Mouse (Mus musculus): ENCODE results near the gene Rfc1. TPM values are rescaled to one million over a fixed set of nuclear protein-coding genes. Genes with fewer than 3 reads are reported as not detected.
"Not testable (repeated sequence)": the region's sequence is repeated elsewhere in the genome, so short reads cannot be mapped to it uniquely, and the experiment has no call there.

Gene Rfc1
- polyA plus RNA-seq, 1 experiment from 2014 or later = 34.8 TPM

GRCm38 (mm10) chr5:65319176-65319575 is 16.3 kb downstream of the Rfc1 start:
- peaks cover 9% of the 10 kb centered on the region; the same call in 1 of the 2 replicates for H3K36me3 ChIP-seq (ENCODE audit: insufficient read depth, low read length)
- 90% methylated on average over 9 of the region's 9 CpGs for WGBS

GRCm38 (mm10) chr5:65308866-65309265 is 26.6 kb downstream of the Rfc1 start:
- Histone ChIP-seq H3K4me2 (replicated peaks; ENCODE audit: low read depth, low read length) (no peak overlapping the region), H3K4me3 (ENCODE audit: low read depth, low read length) (no peak overlapping the region), H3K9me3 (ENCODE audit: low read length) (no peaks in the 10 kb centered on the region), H3K4me1 (ENCODE audit: insufficient read depth, low read depth, low read length) (no peaks in the 10 kb centered on the region), H3K27me3 (replicated peaks; ENCODE audit: insufficient read depth, low read length) (no peaks in the 10 kb centered on the region), H3K9ac (replicated peaks; ENCODE audit: low read depth) (no peak overlapping the region), H3K27ac (ENCODE audit: low read length) (no peak overlapping the region), H3K36me3 (ENCODE audit: insufficient read depth, low read length) (peaks cover 9% of the 10 kb centered on the region; the same call in 1 of the 2 replicates)
- 86% methylated on average over 3 of the region's 3 CpGs for WGBS
- ATAC-seq = no peak
- TF ChIP-seq EP300 (IDR thresholded peaks at IDR 0.05) (no peak), CTCF (IDR thresholded peaks at IDR 0.05) (no peak)
- peak; percentile 19 for DNase-seq (ENCODE audit: low spot score)

More at GRCm38 (mm10) chr5:65319176-65319575, 16.3 kb downstream of the Rfc1 start:
- no peak overlapping the region for H3K27ac ChIP-seq (ENCODE audit: low read length)
- no peaks in the 10 kb centered on the region for H3K27me3 ChIP-seq (replicated peaks; ENCODE audit: insufficient read depth, low read length)
- H3K9me3 ChIP-seq (ENCODE audit: low read length) = no peaks in the 10 kb centered on the region
- H3K4me3 ChIP-seq (ENCODE audit: low read depth, low read length) = no peak overlapping the region
- no peak for TF ChIP-seq EP300 (IDR thresholded peaks at IDR 0.05)
- TF ChIP-seq CTCF (IDR thresholded peaks at IDR 0.05) = no peak
- H3K9ac ChIP-seq (replicated peaks; ENCODE audit: low read depth) = no peak overlapping the region
- H3K4me2 ChIP-seq (replicated peaks; ENCODE audit: low read depth, low read length) = no peak overlapping the region
- H3K4me1 ChIP-seq (ENCODE audit: insufficient read depth, low read depth, low read length) = no peaks in the 10 kb centered on the region
- DNase-seq (ENCODE audit: low spot score) (no peak), ATAC-seq (no peak)

GRCm38 (mm10) chr5:65308208-65308607 is 27.3 kb downstream of the Rfc1 start:
- no peak for TF ChIP-seq EP300 (IDR thresholded peaks at IDR 0.05)
- TF ChIP-seq CTCF (IDR thresholded peaks at IDR 0.05) = no peak
- ATAC-seq (no peak), DNase-seq (ENCODE audit: low spot score) (no peak)
- Histone ChIP-seq H3K4me1 (ENCODE audit: insufficient read depth, low read depth, low read length) (no peaks in the 10 kb centered on the region), H3K4me3 (ENCODE audit: low read depth, low read length) (no peak overlapping the region), H3K4me2 (replicated peaks; ENCODE audit: low read depth, low read length) (no peak overlapping the region), H3K27me3 (replicated peaks; ENCODE audit: insufficient read depth, low read length) (no peaks in the 10 kb centered on the region), H3K9ac (replicated peaks; ENCODE audit: low read depth) (no peak overlapping the region), H3K9me3 (ENCODE audit: low read length) (no peaks in the 10 kb centered on the region), H3K36me3 (ENCODE audit: insufficient read depth, low read length) (peaks cover 8% of the 10 kb centered on the region; the same call in 1 of the 2 replicates), H3K27ac (ENCODE audit: low read length) (no peak overlapping the region)
- 89% methylated on average over 7 of the region's 7 CpGs for WGBS

GRCm38 (mm10) chr5:65305516-65305915 is 30.0 kb downstream of the Rfc1 start:
- Histone ChIP-seq H3K9me3 (ENCODE audit: low read length) (no peaks in the 10 kb centered on the region), H3K9ac (replicated peaks; ENCODE audit: low read depth) (no peak overlapping the region), H3K36me3 (ENCODE audit: insufficient read depth, low read length) (peaks cover 4% of the 10 kb centered on the region; the same call in 1 of the 2 replicates), H3K4me2 (replicated peaks; ENCODE audit: low read depth, low read length) (no peak overlapping the region), H3K4me1 (ENCODE audit: insufficient read depth, low read depth, low read length) (no peaks in the 10 kb centered on the region), H3K4me3 (ENCODE audit: low read depth, low read length) (no peak overlapping the region), H3K27ac (ENCODE audit: low read length) (no peak overlapping the region), H3K27me3 (replicated peaks; ENCODE audit: insufficient read depth, low read length) (no peaks in the 10 kb centered on the region)
- DNase-seq (ENCODE audit: low spot score) (no peak), ATAC-seq (no peak)
- 77% methylated on average over 9 of the region's 9 CpGs for WGBS
- TF ChIP-seq CTCF (IDR thresholded peaks at IDR 0.05) = no peak
- no peak for TF ChIP-seq EP300 (IDR thresholded peaks at IDR 0.05)

GRCm38 (mm10) chr5:65300121-65300520 is 35.3 kb downstream of the Rfc1 start:
- Histone ChIP-seq H3K4me2 (replicated peaks; ENCODE audit: low read depth, low read length) (no peak overlapping the region), H3K36me3 (ENCODE audit: insufficient read depth, low read length) (peaks cover 9% of the 10 kb centered on the region), H3K9me3 (ENCODE audit: low read length) (no peaks in the 10 kb centered on the region), H3K4me3 (ENCODE audit: low read depth, low read length) (no peak overlapping the region), H3K27ac (ENCODE audit: low read length) (no peak overlapping the region), H3K4me1 (ENCODE audit: insufficient read depth, low read depth, low read length) (no peaks in the 10 kb centered on the region), H3K27me3 (replicated peaks; ENCODE audit: insufficient read depth, low read length) (no peaks in the 10 kb centered on the region), H3K9ac (replicated peaks; ENCODE audit: low read depth) (no peak overlapping the region)
- ATAC-seq (no peak), DNase-seq (ENCODE audit: low spot score) (no peak)
- 90% methylated on average over 9 of the region's 9 CpGs for WGBS
- TF ChIP-seq CTCF (IDR thresholded peaks at IDR 0.05) (no peak), EP300 (IDR thresholded peaks at IDR 0.05) (no peak)

- not testable (repeated sequence) for ATAC-seq; H3K27ac ChIP-seq (ENCODE audit: low read length); H3K4me3 ChIP-seq (ENCODE audit: low read depth, low read length); H3K9me3 ChIP-seq (ENCODE audit: low read length); H3K4me1 ChIP-seq (ENCODE audit: insufficient read depth, low read depth, low read length); H3K4me2 ChIP-seq (replicated peaks; ENCODE audit: low read depth, low read length); H3K27me3 ChIP-seq (replicated peaks; ENCODE audit: insufficient read depth, low read length); DNase-seq (ENCODE audit: low spot score); H3K9ac ChIP-seq (replicated peaks; ENCODE audit: low read depth); H3K36me3 ChIP-seq (ENCODE audit: insufficient read depth, low read length)
- WGBS = 70% methylated on average over 1 of the region's 1 CpGs
These were observed 35.8 kb downstream of the Rfc1 start for GRCm38 (mm10) chr5:65299623-65300022.
